Mouse (Mus musculus) gastrocnemius, postnatal 36 days (tissue): ENCODE measurements at regions not wholly inside any gene's neighbourhood (a gene's known extent, or its start where the extent isn't known, plus 50 kb on each side); places are given as distances from the start of the nearest gene placed in this dataset.
"Not testable (repeated sequence)": the region's sequence is repeated elsewhere in the genome, so short reads cannot be mapped to it uniquely, and the experiment has no call there.

Experiments
- DNase-seq, 2 experiments: peaks; one replicate each; pipeline ENCODE4 v3.0.0; 2022
- intact Hi-C: fragments of 180-260 bp; cut with DNase I; formaldehyde crosslinking; loops from one replicate; pipeline ENCODE4 v1.15.1; 2025
- microRNA-seq, 2 experiments: library from miRNA; unstranded; fragments of <30 nt; microRNA quantifications; one replicate each; pipeline ENCODE4 v1.2.0; 2021

DNA sequence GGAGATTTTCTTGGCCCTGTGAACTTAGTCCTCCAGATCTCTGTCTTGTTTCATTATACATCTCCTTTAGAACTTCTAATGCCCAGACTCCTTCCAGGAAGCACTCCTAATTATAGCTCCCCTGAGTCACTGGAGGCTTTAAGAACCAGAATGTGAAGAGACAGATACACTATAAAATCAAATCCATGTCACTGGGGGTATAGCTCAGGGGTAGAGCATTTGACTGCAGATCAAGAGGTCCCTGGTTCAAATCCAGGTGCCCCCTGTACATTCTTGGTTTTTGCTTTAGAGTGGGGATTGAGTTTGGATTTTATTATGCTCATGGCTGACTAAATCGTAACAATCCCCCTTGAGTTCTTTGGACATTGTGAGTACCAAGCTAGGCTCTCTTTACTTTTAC, 62.4 kb upstream of the Acpp start:
- intact Hi-C loops: no loop called here
- no peak for DNase-seq

DNA sequence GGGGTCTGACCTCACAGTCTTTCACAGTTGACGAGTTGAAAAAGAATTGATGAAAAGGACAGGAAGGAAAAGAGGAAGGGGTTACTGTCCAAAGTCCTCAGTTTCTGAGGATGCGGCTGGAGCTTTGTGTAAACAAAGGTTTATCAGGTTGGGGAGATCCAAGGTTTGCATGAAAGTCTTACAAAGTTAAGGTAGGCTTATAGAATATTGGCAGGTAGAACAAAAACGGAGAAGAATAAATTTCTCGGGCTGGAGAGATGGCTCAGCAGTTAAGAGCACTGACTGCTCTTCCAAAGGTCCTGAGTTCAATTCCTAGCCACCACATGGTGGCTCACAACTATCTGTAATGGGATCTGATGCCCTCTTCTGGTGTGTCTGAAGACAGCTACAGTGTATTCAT, 60.9 kb upstream of the Acpp start:
- intact Hi-C loops, DNase-seq: not testable (repeated sequence)

DNA sequence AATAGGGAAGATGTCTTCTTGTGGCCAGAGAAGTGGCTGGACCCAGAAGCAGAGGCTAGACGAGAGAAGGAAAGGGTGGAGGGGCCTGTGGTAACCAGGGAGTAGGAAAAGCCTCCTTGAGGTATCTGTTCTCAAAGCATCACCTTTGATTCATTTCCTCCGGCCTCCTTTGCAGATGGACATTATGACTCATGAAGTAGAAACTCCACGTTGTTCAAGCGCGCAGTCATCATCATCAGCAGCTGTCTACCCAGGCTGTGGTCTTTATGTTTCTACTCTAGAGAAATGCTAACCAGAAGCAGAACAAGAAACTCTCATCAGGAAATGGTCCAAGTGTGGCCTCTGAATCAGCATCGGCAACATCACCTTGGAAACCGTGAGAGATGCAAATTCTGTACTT, 50.3 kb upstream of the Acpp start:
- intact Hi-C loops: no loop called here
- no peak for DNase-seq

Small RNAs in the stretch of these regions (microRNA-seq; reads per million reads assigned to microRNA genes)
- 0 reads per million in 2 experiments for gene Mir2136
